Comparison of ENCODE assay signal across 8 mouse cellular contexts in genomic region chr2:144011080-144011551, GRCm38 (mm10). TPM values are rescaled to one million over a fixed set of nuclear protein-coding genes. Genes with fewer than 3 reads are reported as not detected.
A peak's percentile ranks its signal among the peaks of the same experiment; 100 is the strongest.
DNase-seq lines count a peak whose midpoint lies in the region; ATAC-seq lines count a peak whose summit lies in the region.

Rrbp1 (minus strand) TSS chr2:144011263.

- peak within 1 kb of the TSS; percentile 91 for H3K4me3 ChIP-seq in intestine, embryonic 14.5 days (ENCODE audit: low read depth, low read length)

- H3K36me3 ChIP-seq in intestine, embryonic 14.5 days (ENCODE audit: control insufficient read depth, insufficient read depth, low read length): 0 out of 2 replicates have a peak, but pooled peaks cover 3% of the 10 kb centered on the region

- whole genome bisulfite sequencing in intestine, embryonic 14.5 days: under 1% methylated on average over 52 of the region's 53 CpGs

- intact Hi-C loops in left cerebral cortex, postnatal 14 days (cut with DNase I): loop anchor here (10.0 kb wide), 1 partner anchor 204 kb away; no protein-coding TSS in a partner anchor

- DNase-seq in adrenal gland, adult 18-20 months (ENCODE audit: low spot score in 2 of 2): peak; percentile 96 to 97
- DNase-seq in embryo, embryonic 11 days: peak; percentile 99
- DNase-seq in gastrocnemius, postnatal 25 days: peak; percentile 100
- peak; percentile 97 for DNase-seq in intestine, embryonic 14.5 days (ENCODE audit: low spot score)
- DNase-seq in left cerebral cortex, postnatal 14 days (ENCODE audit: low spot score in 2 of 2): peak; percentile 99 to 100
- DNase-seq in mesoderm, embryonic 11.5 days (ENCODE audit: low read depth, low spot score): peak; percentile 99
- DNase-seq in right cerebral cortex, postnatal 36 days (ENCODE audit: low spot score in 2 of 2): peak; percentile 99
- DNase-seq in yolk sac, embryonic 10.5 days (ENCODE audit: low spot score): peak; percentile 100

- H3K4me1 ChIP-seq in intestine, embryonic 14.5 days (replicated peaks; ENCODE audit: control insufficient read depth, insufficient read depth, low read length): peaks cover 32% of the 10 kb centered on the region

- peak within 1 kb of the TSS; percentile 99 for H3K9ac ChIP-seq in intestine, embryonic 14.5 days (ENCODE audit: low read length)

- peak within 1 kb of the TSS; percentile 98 for H3K27ac ChIP-seq in intestine, embryonic 14.5 days (ENCODE audit: low read depth)

- peak within 1 kb of the TSS; percentile 92 for H3K4me2 ChIP-seq in intestine, embryonic 14.5 days (ENCODE audit: low read length)

- H3K9me3 ChIP-seq in intestine, embryonic 14.5 days (ENCODE audit: control insufficient read depth, low read length): no peaks in the 10 kb centered on the region

- H3K27me3 ChIP-seq in intestine, embryonic 14.5 days (replicated peaks; ENCODE audit: control insufficient read depth, insufficient read depth, low read length): no peaks in the 10 kb centered on the region

- ATAC-seq in intestine, embryonic 14.5 days (replicated peaks; ENCODE audit: low FRiP score, low TSS enrichment, low read depth): peak; percentile 98

RNA-seq across cellular contexts. Expression of gene Rrbp1, which starts in this region (rescaled TPM):
- 100 to 1,000 TPM; 152 to 176 TPM for total RNA-seq in adrenal gland, adult 18-20 months (2021)
- total RNA-seq in gastrocnemius, postnatal 25 days (2021): 10 to 100 TPM; 43.4 to 55.8 TPM
- polyA plus RNA-seq in intestine, embryonic 14.5 days (2014; fragmentation: Nextera tagmentation; extraction: Ambion mirVana): 104 and 109 TPM in 2 replicates
- 10 to 100 TPM; 74.5 to 76.6 TPM for total RNA-seq in left cerebral cortex, postnatal 14 days (2021)

Comparison
In these comparisons a context has a peak if more than half of its experiments do, and no peak if none do; other contexts are left out.
1. Peak in every context shown above with its lines: DNase-seq, ATAC-seq, H3K4me3 ChIP-seq and H3K27ac ChIP-seq.